Mouse (Mus musculus) heart, adult 2 months (tissue): Measurements from ENCODE around the gene Elobl.

ENCODE experiments used
- EP300 ChIP-seq: fragments of 200-500 bp; IDR thresholded peaks from 2 replicates; pipeline ENCODE4 v1.6.1; 2011; ENCODE audit warnings: low read depth, low read length, control low read depth; ENCODE audit not compliant: insufficient read depth
- POLR2A ChIP-seq: fragments of 200-500 bp; IDR thresholded peaks from 2 replicates; pipeline ENCODE4 v1.6.1; 2011; ENCODE audit warnings: mild to moderate bottlenecking, low read depth, low read length, control low read depth; ENCODE audit not compliant: insufficient read depth

DNA sequence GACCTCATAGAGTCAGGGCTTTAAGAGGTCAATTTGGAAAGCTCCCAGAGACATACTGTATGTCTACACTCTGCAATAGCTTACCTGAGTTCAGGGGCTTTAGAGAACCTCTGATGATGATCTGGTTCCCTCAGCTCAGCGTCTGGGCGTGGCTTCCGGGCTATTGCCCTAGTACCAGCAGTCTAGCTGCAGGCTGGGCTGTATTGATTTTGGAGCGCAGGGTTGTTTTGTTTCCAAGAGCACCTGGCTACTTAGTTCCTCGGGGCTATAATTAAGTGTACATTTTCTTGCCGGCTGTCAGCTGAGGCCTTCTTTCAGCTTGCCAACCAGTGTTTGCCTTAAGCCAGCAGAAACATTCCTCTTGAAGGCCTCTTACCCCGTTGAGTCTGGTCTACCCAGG, 42.8 kb upstream of the Elobl start:
- TF ChIP-seq POLR2A (no peak), EP300 (no peak)
